Mouse (Mus musculus) limb, embryonic 14.5 days (tissue): ENCODE measurements around the gene Zzz3. TPM values are rescaled to one million over a fixed set of nuclear protein-coding genes. Genes with fewer than 3 reads are reported as not detected.

Experiments used
- ATAC-seq: fragments of 200-750 bp; cut with Nextera tagmentation; 2 replicates; pipeline ENCODE4 v1.8.0; 2017; ENCODE audit warnings: low read depth, moderate number of reproducible peaks, moderate TSS enrichment; ENCODE audit not compliant: low FRiP score
- DNase-seq: peaks from one replicate; pipeline ENCODE4 v3.0.0-alpha.2; 2015; ENCODE audit warnings: low spot score
- H3K27ac ChIP-seq: fragments of 300-500 bp; sonication (generic); replicated peaks from 2 replicates; pipeline ENCODE4 v1.5.1; 2014; ENCODE audit warnings: low read depth, mild to moderate bottlenecking, low read length, moderate library complexity, mixed read lengths
- H3K27me3 ChIP-seq: fragments of 300-500 bp; sonication (generic); 2 replicates; pipeline ENCODE4 v1.6.1; 2014; ENCODE audit warnings: low read length, mixed read lengths; ENCODE audit not compliant: control insufficient read depth, insufficient read depth
- H3K36me3 ChIP-seq: fragments of 300-500 bp; sonication (generic); 2 replicates; pipeline ENCODE4 v1.6.1; 2014; ENCODE audit warnings: mild to moderate bottlenecking, low read length, moderate library complexity, mixed read lengths; ENCODE audit not compliant: control insufficient read depth, insufficient read depth
- H3K4me1 ChIP-seq: fragments of 300-500 bp; sonication (generic); 2 replicates; pipeline ENCODE4 v1.6.1; 2014; ENCODE audit warnings: antibody characterized with exemption, low read length, mixed read lengths; ENCODE audit not compliant: control insufficient read depth, insufficient read depth
- H3K4me2 ChIP-seq: fragments of 300-500 bp; sonication (generic); replicated peaks from 2 replicates; pipeline ENCODE4 v1.6.1; 2014; ENCODE audit warnings: low read depth, mild to moderate bottlenecking, low read length, moderate library complexity; ENCODE audit not compliant: severe bottlenecking
- H3K4me3 ChIP-seq: fragments of 300-500 bp; sonication (generic); replicated peaks from 2 replicates; pipeline ENCODE4 v1.5.1; 2014; ENCODE audit warnings: low read length
- H3K9ac ChIP-seq: fragments of 300-500 bp; sonication (generic); 2 replicates; pipeline ENCODE4 v1.6.1; 2014; ENCODE audit warnings: mild to moderate bottlenecking, low read depth, low read length, moderate library complexity; ENCODE audit not compliant: severe bottlenecking
- H3K9me3 ChIP-seq: fragments of 300-500 bp; sonication (generic); 2 replicates; pipeline ENCODE4 v1.6.1; 2016; ENCODE audit warnings: low read length; ENCODE audit not compliant: control insufficient read depth
- POLR2A ChIP-seq: fragments of 200-500 bp; IDR thresholded peaks from 2 replicates; pipeline ENCODE4 v1.8.0; 2012; ENCODE audit warnings: inconsistent platforms, mild to moderate bottlenecking, moderate library complexity, borderline replicate concordance; ENCODE audit not compliant: insufficient read depth, insufficient read length; ENCODE audit errors: extremely low read depth
- WGBS: fragments of 180-500 bp; shearing (Covaris S2); extraction: QIAGEN DNeasy Blood & Tissue Kit; methylation state at CpG from one replicate; pipeline ENCODE4 v1.1.7; 2014; 5-methylcytosine and 5-hydroxymethylcytosine counted together
- polyA plus RNA-seq, 2 experiments: library from polyadenylated mRNA; depleted of rRNA in 1 of 2; stranded (reverse) in 1 of 2; unstranded in 1 of 2; fragments of >200 nt; fragmentation: Nextera tagmentation in 1 of 2; extraction: Ambion mirVana in 1 of 2; gene quantifications; 2 replicates each; pipeline versions ENCODE4 v1.2.1 to v1.2.3; 2012 to 2014

The Zzz3 gene
- polyA plus RNA-seq, 2 experiments, result 36.8 to 53.6 TPM

GRCm38 (mm10) chr3:152478599-152479435, 83.5 kb downstream of the Zzz3 start:
- 3% methylated on average over 14 of the region's 16 CpGs for WGBS
- Histone ChIP-seq H3K9me3 (no peaks in the 10 kb centered on the region), H3K27me3 (no peaks in the 10 kb centered on the region), H3K36me3 (no peaks in the 10 kb centered on the region), H3K4me3 (peak overlapping the region; percentile 36), H3K9ac (no peak overlapping the region; the same call in 1 of the 2 replicates), H3K4me2 (peak overlapping the region; percentile 66), H3K4me1 (peaks cover 9% of the 10 kb centered on the region; the same call in 1 of the 2 replicates), H3K27ac (no peak overlapping the region)
- DNase-seq, result peak; percentile 65
- no peak for TF ChIP-seq POLR2A
- ATAC-seq, result peak; percentile 68

GRCm38 (mm10) chr3:152480336-152480735, 85.1 kb downstream of the Zzz3 start:
- no peak overlapping the region for H3K27ac ChIP-seq
- no peaks in the 10 kb centered on the region for H3K9me3 ChIP-seq
- H3K9ac ChIP-seq, result no peak overlapping the region
- WGBS, result 86% methylated on average over 6 of the region's 6 CpGs
- H3K27me3 ChIP-seq, result no peaks in the 10 kb centered on the region
- no peak overlapping the region for H3K4me3 ChIP-seq
- H3K4me2 ChIP-seq, result no peak overlapping the region
- H3K36me3 ChIP-seq, result no peaks in the 10 kb centered on the region
- H3K4me1 ChIP-seq, result peaks cover 22% of the 10 kb centered on the region; the same call in 1 of the 2 replicates
- no peak for ATAC-seq
- DNase-seq, result no peak
- TF ChIP-seq POLR2A, result no peak

- Histone ChIP-seq H3K9ac (no peak overlapping the region), H3K4me3 (no peak overlapping the region), H3K4me2 (no peak overlapping the region), H3K4me1 (peaks cover 22% of the 10 kb centered on the region; the same call in 1 of the 2 replicates), H3K27me3 (no peaks in the 10 kb centered on the region), H3K27ac (no peak overlapping the region), H3K36me3 (no peaks in the 10 kb centered on the region), H3K9me3 (no peaks in the 10 kb centered on the region)
- DNase-seq (no peak), ATAC-seq (no peak)
- WGBS, result 67% methylated on average over 8 of the region's 8 CpGs
- TF ChIP-seq POLR2A, result no peak
These were observed 86.9 kb downstream of the Zzz3 start for GRCm38 (mm10) chr3:152482182-152482581.

GRCm38 (mm10) chr3:152483800-152484199, 88.5 kb downstream of the Zzz3 start:
- H3K4me2 ChIP-seq, result peak overlapping the region; percentile 22; the same call in 1 of the 2 replicates
- peak; percentile 41; the same call in 1 of the 2 replicates for ATAC-seq
- 28% methylated on average over 7 of the region's 7 CpGs for WGBS

DNA sequence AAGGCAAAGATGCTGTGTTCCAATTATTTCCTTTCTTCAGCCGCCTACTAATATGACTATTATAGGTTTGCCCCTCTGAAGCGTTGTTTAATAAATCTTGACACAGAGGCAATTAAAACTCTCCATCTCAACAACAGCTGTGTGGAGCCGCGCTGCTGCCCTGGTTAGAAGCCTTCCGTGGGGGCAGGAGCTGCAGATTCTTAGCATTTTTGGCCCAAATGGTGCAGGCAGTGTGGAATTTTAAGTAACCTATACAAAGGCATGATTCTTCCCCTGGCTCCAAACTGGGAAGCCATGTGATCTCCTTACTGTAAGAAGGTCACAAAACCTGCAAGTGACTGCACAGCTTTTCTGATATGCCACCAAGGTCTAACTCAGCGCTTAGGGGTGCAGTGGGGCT, 88.9 kb downstream of the Zzz3 start:
- Histone ChIP-seq H3K36me3 (no peaks in the 10 kb centered on the region), H3K4me2 (peak overlapping the region; percentile 22; the same call in 1 of the 2 replicates), H3K9me3 (no peaks in the 10 kb centered on the region), H3K4me3 (no peak overlapping the region), H3K27ac (peak overlapping the region; percentile 57), H3K4me1 (peaks cover 14% of the 10 kb centered on the region; the same call in 1 of the 2 replicates), H3K27me3 (no peaks in the 10 kb centered on the region), H3K9ac (no peak overlapping the region)
- DNase-seq (peak; percentile 48), ATAC-seq (peak; percentile 83)
- 19% methylated on average over 6 of the region's 6 CpGs for WGBS
- no peak for TF ChIP-seq POLR2A

More at GRCm38 (mm10) chr3:152483800-152484199, 88.5 kb downstream of the Zzz3 start:
- Histone ChIP-seq H3K27ac (peak overlapping the region; percentile 57), H3K9me3 (no peaks in the 10 kb centered on the region), H3K4me1 (peaks cover 14% of the 10 kb centered on the region; the same call in 1 of the 2 replicates), H3K9ac (no peak overlapping the region), H3K4me3 (no peak overlapping the region), H3K27me3 (no peaks in the 10 kb centered on the region), H3K36me3 (no peaks in the 10 kb centered on the region)
- TF ChIP-seq POLR2A, result no peak
- DNase-seq, result no peak
